Mouse (Mus musculus) heart, embryonic 14.5 days (tissue): ENCODE results near the gene Uqcc3. TPM values are rescaled to one million over a fixed set of nuclear protein-coding genes. Genes with fewer than 3 reads are reported as not detected.
A peak's percentile ranks its signal among the peaks of the same experiment; 100 is the strongest.

Source experiments
- ATAC-seq: fragments of 200-750 bp; cut with Nextera tagmentation; 2 replicates; pipeline ENCODE4 v1.8.0; 2017; ENCODE audit warnings: low read depth, moderate TSS enrichment; ENCODE audit not compliant: insufficient number of reproducible peaks, insufficient read depth, low FRiP score
- H3K27ac ChIP-seq, 2 experiments: fragments of 200-500 bp in 1 of 2; fragments of 300-500 bp in 1 of 2; sonication (generic) in 1 of 2; replicated peaks in 1 of 2; 2 replicates each; pipeline ENCODE4 v1.5.1; 2012 to 2014; ENCODE audit warnings: low read depth in 2 of 2, low read length in 2 of 2, control low read depth in 1 of 2, mild to moderate bottlenecking in 1 of 2, mixed read lengths in 1 of 2; ENCODE audit not compliant: control insufficient read depth in 1 of 2, insufficient read depth in 1 of 2
- H3K27me3 ChIP-seq: fragments of 300-500 bp; sonication (generic); 2 replicates; pipeline ENCODE4 v1.6.1; 2014; ENCODE audit warnings: mild to moderate bottlenecking, low read length, control low read depth; ENCODE audit not compliant: control insufficient read depth, insufficient read depth
- H3K36me3 ChIP-seq: fragments of 300-500 bp; sonication (generic); 2 replicates; pipeline ENCODE4 v1.6.1; 2014; ENCODE audit warnings: mild to moderate bottlenecking, control low read depth, low read length, mixed read lengths; ENCODE audit not compliant: control insufficient read depth, insufficient read depth
- H3K4me1 ChIP-seq, 2 experiments: fragments of 200-500 bp in 1 of 2; fragments of 300-500 bp in 1 of 2; sonication (generic) in 1 of 2; 2 replicates each; pipeline ENCODE4 v1.6.1; 2012 to 2014; ENCODE audit warnings: low read length in 2 of 2, control low read depth in 1 of 2, mixed read lengths in 1 of 2; ENCODE audit not compliant: control insufficient read depth in 2 of 2, insufficient read depth in 2 of 2
- H3K4me2 ChIP-seq: fragments of 300-500 bp; sonication (generic); 2 replicates; pipeline ENCODE4 v1.6.1; 2014; ENCODE audit warnings: mild to moderate bottlenecking, low read length
- H3K4me3 ChIP-seq, 2 experiments: fragments of 200-500 bp in 1 of 2; fragments of 300-500 bp in 1 of 2; sonication (generic) in 1 of 2; 2 replicates each; pipeline ENCODE4 v1.5.1; 2012 to 2014; ENCODE audit warnings: low read length in 2 of 2, mild to moderate bottlenecking in 2 of 2, control low read depth in 1 of 2, low read depth in 1 of 2, moderate library complexity in 1 of 2; ENCODE audit not compliant: control insufficient read depth in 1 of 2, insufficient read depth in 1 of 2
- H3K9ac ChIP-seq: fragments of 300-500 bp; sonication (generic); 2 replicates; pipeline ENCODE4 v1.6.1; 2014; ENCODE audit warnings: mild to moderate bottlenecking, low read length
- H3K9me3 ChIP-seq: fragments of 300-500 bp; sonication (generic); 2 replicates; pipeline ENCODE4 v1.6.1; 2016; ENCODE audit warnings: low read length, control low read depth; ENCODE audit not compliant: control insufficient read depth
- WGBS: fragments of 180-500 bp; shearing (Covaris S2); extraction: QIAGEN DNeasy Blood & Tissue Kit; methylation state at CpG from one replicate; pipeline ENCODE4 v1.1.7; 2014; 5-methylcytosine and 5-hydroxymethylcytosine counted together
- polyA plus RNA-seq: library from polyadenylated mRNA; unstranded; fragments of >200 nt; fragmentation: Nextera tagmentation; extraction: Ambion mirVana; gene quantifications from 2 replicates; pipeline ENCODE4 v1.2.1, GENCODE M21; 2014

Uqcc3 gene
- polyA plus RNA-seq, 1 experiment from 2014 or later, result 78.2 TPM

DNA sequence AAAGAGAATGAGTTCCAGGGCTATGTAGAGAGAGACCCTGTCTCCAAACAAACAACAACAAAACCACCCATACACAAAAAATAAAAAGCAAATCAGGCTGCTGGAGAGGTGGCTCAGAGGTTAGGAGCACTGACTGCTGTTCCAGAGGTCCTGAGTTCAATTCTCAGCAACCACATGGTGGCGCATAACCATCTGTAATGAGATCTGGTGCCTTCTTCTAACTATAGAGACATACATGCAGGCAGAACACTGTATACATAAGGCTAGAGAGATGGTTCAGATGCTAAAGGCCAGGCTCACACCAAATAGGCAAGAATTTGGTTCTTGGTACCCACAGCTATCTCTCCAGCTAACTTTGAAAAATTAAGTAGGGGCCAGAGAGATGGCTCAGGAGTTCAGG is 21.7 kb downstream of the Uqcc3 start:
- H3K36me3 ChIP-seq, result no peaks in the 10 kb centered on the region
- WGBS, result 13% methylated on average over 1 of the region's 1 CpGs

GRCm38 (mm10) chr19:8857689-8858088 is 23.0 kb downstream of the Uqcc3 start:
- WGBS, result 37% methylated on average over 4 of the region's 4 CpGs
- Histone ChIP-seq H3K4me1 (no peaks in the 10 kb centered on the region), H3K4me2 (no peak overlapping the region), H3K27me3 (no peaks in the 10 kb centered on the region), H3K27ac (no peak overlapping the region), H3K36me3 (no peaks in the 10 kb centered on the region), H3K4me3 (no peak overlapping the region), H3K9ac (no peak overlapping the region), H3K9me3 (no peaks in the 10 kb centered on the region)
- no peak for ATAC-seq

More for the DNA sequence above, 21.7 kb downstream of the Uqcc3 start:
- ATAC-seq, result no peak; the same call in 1 of the 2 replicates
- no peak overlapping the region for H3K27ac ChIP-seq
- H3K4me1 ChIP-seq, result no peaks in the 10 kb centered on the region
- H3K27me3 ChIP-seq, result no peaks in the 10 kb centered on the region
- no peak overlapping the region for H3K4me3 ChIP-seq
- no peaks in the 10 kb centered on the region for H3K9me3 ChIP-seq
- no peak overlapping the region for H3K9ac ChIP-seq
- no peak overlapping the region for H3K4me2 ChIP-seq

DNA sequence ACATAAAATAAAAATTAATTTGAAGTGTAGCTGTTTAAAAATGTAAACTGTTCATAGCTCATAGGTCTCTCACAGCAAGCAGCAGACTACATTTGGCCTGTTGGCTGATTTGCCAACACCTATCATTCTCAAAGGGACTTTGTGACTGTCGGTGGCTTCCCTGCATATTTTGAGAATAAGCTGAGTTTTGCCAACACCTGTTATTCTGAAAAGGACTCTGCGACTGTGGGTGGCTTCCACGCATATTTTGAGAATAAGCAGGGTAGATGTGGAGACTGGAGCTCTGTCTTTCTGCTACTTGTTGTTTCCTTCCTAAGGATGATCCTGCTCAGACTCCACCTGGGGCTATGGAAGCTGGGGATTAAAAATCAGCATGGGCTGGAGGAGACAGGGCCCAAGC is 27.6 kb downstream of the Uqcc3 start:
- Histone ChIP-seq H3K4me1 (peaks cover 9 to 10% of the 10 kb centered on the region in 2 experiments), H3K4me2 (no peak overlapping the region), H3K9me3 (no peaks in the 10 kb centered on the region), H3K27ac (no peak overlapping the region), H3K36me3 (peaks cover 6% of the 10 kb centered on the region), H3K27me3 (no peaks in the 10 kb centered on the region), H3K4me3 (no peak overlapping the region), H3K9ac (no peak overlapping the region)
- 83% methylated on average over 3 of the region's 3 CpGs for WGBS
- no peak for ATAC-seq

- H3K4me2 ChIP-seq, result no peak overlapping the region
- 52% methylated on average over 10 of the region's 10 CpGs for WGBS
- H3K9me3 ChIP-seq, result no peaks in the 10 kb centered on the region
- H3K27ac ChIP-seq, result no peak overlapping the region
- H3K27me3 ChIP-seq, result no peaks in the 10 kb centered on the region
- ATAC-seq, result no peak
- no peak overlapping the region for H3K4me3 ChIP-seq
- peaks cover 13% of the 10 kb centered on the region for H3K36me3 ChIP-seq
- H3K9ac ChIP-seq, result no peak overlapping the region
- H3K4me1 ChIP-seq, result peaks cover 9 to 10% of the 10 kb centered on the region in 2 experiments
Measured at GRCm38 (mm10) chr19:8852236-8852928, 28.3 kb downstream of the Uqcc3 start.

DNA sequence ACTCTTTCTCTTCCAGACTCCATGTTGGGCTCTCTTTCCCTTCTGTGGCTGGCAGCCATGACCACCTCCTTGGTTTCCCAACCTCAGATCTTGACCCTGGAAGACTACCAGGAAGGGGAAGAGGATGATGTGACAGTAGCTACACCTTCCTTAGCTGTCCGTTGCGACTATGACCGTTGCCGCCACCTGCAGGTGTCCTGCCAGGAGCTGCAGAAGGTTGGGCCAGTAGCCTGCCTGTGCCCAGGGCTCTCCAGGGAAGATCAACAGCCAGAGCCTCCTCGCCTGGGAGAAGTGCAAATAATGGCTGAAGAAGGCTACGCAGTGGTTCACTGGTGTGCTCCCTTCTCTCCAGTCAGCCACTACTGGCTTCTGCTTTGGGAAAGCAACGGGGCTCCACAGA is 29.1 kb downstream of the Uqcc3 start:
- Histone ChIP-seq H3K27ac (no peak overlapping the region), H3K4me1 (peaks cover 9 to 10% of the 10 kb centered on the region in 2 experiments), H3K9ac (no peak overlapping the region), H3K9me3 (no peaks in the 10 kb centered on the region), H3K27me3 (no peaks in the 10 kb centered on the region), H3K36me3 (peaks cover 21% of the 10 kb centered on the region), H3K4me2 (no peak overlapping the region), H3K4me3 (no peak overlapping the region)
- 50% methylated on average over 7 of the region's 7 CpGs for WGBS
- ATAC-seq, result no peak

GRCm38 (mm10) chr19:8850402-8850901 is 30.3 kb downstream of the Uqcc3 start, which contains the start of gene Lrrn4cl:
TSS of gene Lrrn4cl (plus strand) at chr19:8850768.
- Histone ChIP-seq H3K4me3 (no peak within 1 kb of the TSS), H3K9ac (peak within 1 kb of the TSS; percentile 58), H3K9me3 (no peaks in the 10 kb centered on the region), H3K27ac (peak within 1 kb of the TSS; percentile 8 to 58; a peak in 2 of 4 replicates), H3K4me1 (peaks cover 9 to 10% of the 10 kb centered on the region in 2 experiments), H3K36me3 (peaks cover 33% of the 10 kb centered on the region), H3K27me3 (no peaks in the 10 kb centered on the region), H3K4me2 (peak within 1 kb of the TSS; percentile 30)
- peak; percentile 57; the same call in 1 of the 2 replicates for ATAC-seq
- 18% methylated on average over 7 of the region's 7 CpGs for WGBS

DNA sequence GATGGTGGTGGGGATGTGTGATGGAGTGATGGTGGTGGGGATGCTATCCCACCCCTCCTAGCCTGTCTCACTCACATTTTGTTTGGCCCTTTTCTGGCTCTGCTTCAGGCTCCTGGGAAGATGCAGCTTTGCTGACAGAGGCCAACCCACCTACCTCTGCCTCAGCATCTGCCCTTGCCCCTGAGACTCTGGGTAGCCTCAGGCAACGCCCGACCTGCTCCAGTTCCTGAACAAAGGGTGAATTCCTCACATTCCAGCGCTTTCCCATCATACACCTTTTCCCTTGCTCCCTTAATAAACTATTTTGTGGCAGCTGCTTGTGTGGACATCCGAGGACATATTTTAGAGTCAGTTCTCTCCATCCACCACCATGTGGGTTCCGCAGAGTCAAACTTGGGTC is 32.4 kb downstream of the Uqcc3 start:
- no peak overlapping the region for H3K4me3 ChIP-seq
- H3K27me3 ChIP-seq, result no peaks in the 10 kb centered on the region
- ATAC-seq, result no peak
- H3K9me3 ChIP-seq, result no peaks in the 10 kb centered on the region
- H3K9ac ChIP-seq, result no peak overlapping the region
- H3K36me3 ChIP-seq, result peaks cover 39% of the 10 kb centered on the region
- H3K27ac ChIP-seq, result no peak overlapping the region
- WGBS, result 81% methylated on average over 5 of the region's 5 CpGs
- H3K4me2 ChIP-seq, result no peak overlapping the region
- H3K4me1 ChIP-seq, result peaks cover 9 to 10% of the 10 kb centered on the region in 2 experiments
